Mouse (Mus musculus) forebrain, embryonic 16.5 days (tissue): ENCODE data around the gene Plpp7. TPM values are rescaled to one million over a fixed set of nuclear protein-coding genes. Genes with fewer than 3 reads are reported as not detected.

ENCODE experiments used
- ATAC-seq: fragments of 200-750 bp; cut with Nextera tagmentation; 2 replicates; pipeline ENCODE4 v1.8.0; 2017; ENCODE audit warnings: mild to moderate bottlenecking, moderate library complexity
- H3K27ac ChIP-seq: fragments of 300-500 bp; sonication (generic); 2 replicates; pipeline ENCODE4 v1.5.1; 2014; ENCODE audit warnings: low read length, control low read depth
- H3K27me3 ChIP-seq: fragments of 300-500 bp; sonication (generic); replicated peaks from 2 replicates; pipeline ENCODE4 v1.6.1; 2014; ENCODE audit warnings: low read length; ENCODE audit not compliant: control insufficient read depth, insufficient read depth
- H3K36me3 ChIP-seq: fragments of 300-500 bp; sonication (generic); 2 replicates; pipeline ENCODE4 v1.6.1; 2014; ENCODE audit not compliant: control insufficient read depth, insufficient read depth
- H3K4me1 ChIP-seq: fragments of 300-500 bp; sonication (generic); replicated peaks from 2 replicates; pipeline ENCODE4 v1.6.1; 2014; ENCODE audit warnings: low read length; ENCODE audit not compliant: control insufficient read depth, insufficient read depth
- H3K4me2 ChIP-seq: fragments of 300-500 bp; sonication (generic); 2 replicates; pipeline ENCODE4 v1.6.1; 2014; ENCODE audit warnings: mild to moderate bottlenecking, low read length, control low read depth
- H3K4me3 ChIP-seq: fragments of 300-500 bp; sonication (generic); replicated peaks from 2 replicates; pipeline ENCODE4 v1.5.1; 2014; ENCODE audit warnings: mild to moderate bottlenecking, low read length, control low read depth
- H3K9ac ChIP-seq: fragments of 300-500 bp; sonication (generic); replicated peaks from 2 replicates; pipeline ENCODE4 v1.6.1; 2014; ENCODE audit warnings: low read depth, low read length, control low read depth
- H3K9me3 ChIP-seq: fragments of 300-500 bp; sonication (generic); 2 replicates; pipeline ENCODE4 v1.6.1; 2016; ENCODE audit warnings: low read length; ENCODE audit not compliant: control insufficient read depth
- WGBS: fragments of 180-500 bp; shearing (Covaris S2); extraction: QIAGEN DNeasy Blood & Tissue Kit; methylation state at CpG from one replicate; pipeline ENCODE4 v1.1.7; 2014; 5-methylcytosine and 5-hydroxymethylcytosine counted together
- polyA plus RNA-seq: library from polyadenylated mRNA; unstranded; fragments of >200 nt; fragmentation: Nextera tagmentation; extraction: Ambion mirVana; gene quantifications from 2 replicates; pipeline ENCODE4 v1.2.1, GENCODE M21; 2015

The Plpp7 gene
- polyA plus RNA-seq, 1 experiment from 2014 or later: 20.6 TPM

- Histone ChIP-seq H3K27ac (no peak overlapping the region), H3K9me3 (no peaks in the 10 kb centered on the region), H3K4me3 (no peak overlapping the region), H3K27me3 (no peaks in the 10 kb centered on the region), H3K36me3 (no peaks in the 10 kb centered on the region), H3K4me1 (no peaks in the 10 kb centered on the region), H3K9ac (no peak overlapping the region), H3K4me2 (no peak overlapping the region)
- no peak for ATAC-seq
- WGBS: 59% methylated on average over 11 of the region's 11 CpGs
Measured at GRCm38 (mm10) chr2:32129383-32130074, 34.2 kb downstream of the Plpp7 start.

GRCm38 (mm10) chr2:32130435-32130834 lies 35.1 kb downstream of the Plpp7 start:
- H3K9ac ChIP-seq: no peak overlapping the region
- H3K4me3 ChIP-seq: no peak overlapping the region
- 35% methylated on average over 6 of the region's 6 CpGs for WGBS
- H3K36me3 ChIP-seq: no peaks in the 10 kb centered on the region
- H3K9me3 ChIP-seq: no peaks in the 10 kb centered on the region
- no peaks in the 10 kb centered on the region for H3K27me3 ChIP-seq
- H3K4me2 ChIP-seq: no peak overlapping the region
- no peak overlapping the region for H3K27ac ChIP-seq
- no peaks in the 10 kb centered on the region for H3K4me1 ChIP-seq
- no peak for ATAC-seq

- no peak for ATAC-seq
- no peaks in the 10 kb centered on the region for H3K27me3 ChIP-seq
- H3K9me3 ChIP-seq: no peaks in the 10 kb centered on the region
- no peak overlapping the region for H3K4me3 ChIP-seq
- H3K36me3 ChIP-seq: no peaks in the 10 kb centered on the region
- 87% methylated on average over 9 of the region's 9 CpGs for WGBS
- H3K4me2 ChIP-seq: no peak overlapping the region
- H3K27ac ChIP-seq: no peak overlapping the region
- H3K9ac ChIP-seq: no peak overlapping the region
- H3K4me1 ChIP-seq: no peaks in the 10 kb centered on the region
Measured at GRCm38 (mm10) chr2:32131205-32131834, 36.0 kb downstream of the Plpp7 start.

- Histone ChIP-seq H3K9ac (no peak overlapping the region), H3K4me2 (no peak overlapping the region), H3K4me3 (no peak overlapping the region), H3K27me3 (no peaks in the 10 kb centered on the region), H3K9me3 (no peaks in the 10 kb centered on the region), H3K4me1 (peaks cover under 1% of the 10 kb centered on the region), H3K27ac (no peak overlapping the region), H3K36me3 (no peaks in the 10 kb centered on the region)
- 68% methylated on average over 6 of the region's 6 CpGs for WGBS
- ATAC-seq: no peak
Measured at GRCm38 (mm10) chr2:32131866-32132566, 36.7 kb downstream of the Plpp7 start.

GRCm38 (mm10) chr2:32132567-32132992 lies 37.3 kb downstream of the Plpp7 start:
- Histone ChIP-seq H3K9me3 (no peaks in the 10 kb centered on the region), H3K4me2 (no peak overlapping the region), H3K4me1 (peaks cover 6% of the 10 kb centered on the region), H3K27me3 (no peaks in the 10 kb centered on the region), H3K27ac (no peak overlapping the region), H3K4me3 (no peak overlapping the region), H3K9ac (no peak overlapping the region), H3K36me3 (no peaks in the 10 kb centered on the region)
- no peak for ATAC-seq
- 1% methylated on average over 10 of the region's 12 CpGs for WGBS

- H3K4me3 ChIP-seq: no peak overlapping the region
Measured at GRCm38 (mm10) chr2:32134039-32134438, 38.7 kb downstream of the Plpp7 start.

GRCm38 (mm10) chr2:32137667-32138266 lies 42.4 kb downstream of the Plpp7 start:
- ATAC-seq: peak; percentile 96
- peak overlapping the region; percentile 67 for H3K9ac ChIP-seq
- H3K27ac ChIP-seq: peak overlapping the region; percentile 87
- H3K4me2 ChIP-seq: peak overlapping the region; percentile 96
- H3K9me3 ChIP-seq: no peaks in the 10 kb centered on the region
- no peaks in the 10 kb centered on the region for H3K27me3 ChIP-seq
- 0% methylated on average over 40 of the region's 40 CpGs for WGBS
- peak overlapping the region; percentile 69 for H3K4me3 ChIP-seq
- no peaks in the 10 kb centered on the region for H3K36me3 ChIP-seq
- peaks cover 9% of the 10 kb centered on the region for H3K4me1 ChIP-seq

More at GRCm38 (mm10) chr2:32134039-32134438, 38.7 kb downstream of the Plpp7 start:
- ATAC-seq: no peak
- H3K27ac ChIP-seq: no peak overlapping the region
- no peaks in the 10 kb centered on the region for H3K9me3 ChIP-seq
- H3K9ac ChIP-seq: no peak overlapping the region
- H3K27me3 ChIP-seq: no peaks in the 10 kb centered on the region
- H3K36me3 ChIP-seq: no peaks in the 10 kb centered on the region
- peaks cover 9% of the 10 kb centered on the region for H3K4me1 ChIP-seq
- H3K4me2 ChIP-seq: no peak overlapping the region
- WGBS: 6% methylated on average over 2 of the region's 2 CpGs

- no peak overlapping the region for H3K27ac ChIP-seq
- no peak overlapping the region for H3K4me3 ChIP-seq
- no peaks in the 10 kb centered on the region for H3K36me3 ChIP-seq
- no peaks in the 10 kb centered on the region for H3K27me3 ChIP-seq
- no peak for ATAC-seq
- peaks cover 9% of the 10 kb centered on the region for H3K4me1 ChIP-seq
- H3K4me2 ChIP-seq: no peak overlapping the region
- no peak overlapping the region for H3K9ac ChIP-seq
- WGBS: 88% methylated on average over 5 of the region's 5 CpGs
- H3K9me3 ChIP-seq: no peaks in the 10 kb centered on the region
Measured at GRCm38 (mm10) chr2:32139377-32139776, 44.0 kb downstream of the Plpp7 start.

GRCm38 (mm10) chr2:32140498-32140934 lies 45.2 kb downstream of the Plpp7 start:
- Histone ChIP-seq H3K36me3 (no peaks in the 10 kb centered on the region), H3K4me1 (peaks cover 9% of the 10 kb centered on the region), H3K27me3 (no peaks in the 10 kb centered on the region), H3K9ac (no peak overlapping the region), H3K27ac (no peak overlapping the region), H3K4me3 (no peak overlapping the region), H3K4me2 (no peak overlapping the region), H3K9me3 (no peaks in the 10 kb centered on the region)
- WGBS: 22% methylated on average over 4 of the region's 4 CpGs
- ATAC-seq: no peak
